Mouse (Mus musculus) WW6 (cell line): ENCODE data around the gene Wbp1l.

Experiments
- DNase-seq: peaks from one replicate; pipeline ENCODE4 v3.0.0-alpha.2; 2013; ENCODE audit warnings: low read depth, low spot score

Gene Wbp1l

DNA sequence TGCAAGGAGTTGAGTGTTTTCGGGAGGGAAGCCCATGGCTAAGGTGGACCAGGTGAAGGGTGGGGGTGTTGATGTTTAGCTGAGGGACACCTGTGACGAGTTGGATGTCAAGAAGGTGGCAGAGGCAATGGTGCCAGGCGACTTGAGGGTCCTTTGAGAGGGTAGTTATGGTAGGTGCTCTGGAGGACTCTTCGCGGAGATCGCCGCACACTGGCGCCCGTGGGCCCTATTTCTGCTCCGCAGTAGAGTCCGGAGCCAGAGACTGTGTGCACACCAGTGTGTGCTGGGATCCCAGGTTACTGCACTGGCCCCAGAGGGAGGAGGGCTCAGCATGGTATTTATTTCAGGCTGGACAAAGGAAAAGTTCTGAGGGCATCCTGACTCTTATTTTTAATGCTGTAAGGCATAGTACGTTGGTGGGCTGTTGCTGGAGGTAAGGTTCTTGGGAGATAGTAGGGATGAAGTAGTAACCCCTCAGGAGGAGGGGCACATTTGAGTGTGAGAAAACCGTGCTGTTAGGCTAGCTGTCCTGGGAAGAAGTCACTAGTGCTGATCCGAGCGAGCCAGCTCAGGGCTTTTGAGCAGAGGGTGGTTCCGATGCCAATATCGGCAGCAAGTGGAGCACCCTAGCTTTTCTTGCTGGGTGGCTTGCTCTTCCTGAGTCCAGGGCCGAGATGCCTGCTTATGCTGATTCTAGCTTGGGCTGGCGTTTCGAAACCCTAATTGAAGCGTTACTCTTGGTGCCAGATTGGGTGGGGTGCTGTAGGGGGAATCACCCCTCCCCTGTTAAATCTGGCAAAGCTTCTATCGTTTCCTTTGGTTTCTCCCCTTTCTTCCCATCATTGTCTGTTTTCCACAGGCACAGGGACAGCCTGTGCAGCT is 732 bp downstream of the Wbp1l start:
- no peak for DNase-seq

DNA sequence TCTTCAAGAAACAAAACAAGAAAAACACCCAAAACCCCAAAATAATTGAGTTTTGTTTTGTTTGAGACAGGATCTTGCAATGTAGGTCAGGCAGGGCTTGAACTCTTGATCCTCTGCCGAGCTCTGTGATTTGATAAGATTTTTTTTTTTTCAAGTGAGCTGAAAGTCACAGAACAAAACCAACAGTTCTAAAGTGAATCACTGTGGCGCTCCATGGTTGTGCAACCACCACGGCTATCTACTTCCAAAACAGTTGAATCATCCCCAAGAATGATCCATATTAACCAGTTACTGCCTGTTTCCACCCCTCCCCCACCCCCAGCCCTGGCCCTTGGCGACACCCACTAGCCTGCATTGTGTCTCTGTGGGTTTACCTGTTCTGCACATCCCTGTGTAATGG is 1.5 kb downstream of the Wbp1l start:
- no peak for DNase-seq

DNA sequence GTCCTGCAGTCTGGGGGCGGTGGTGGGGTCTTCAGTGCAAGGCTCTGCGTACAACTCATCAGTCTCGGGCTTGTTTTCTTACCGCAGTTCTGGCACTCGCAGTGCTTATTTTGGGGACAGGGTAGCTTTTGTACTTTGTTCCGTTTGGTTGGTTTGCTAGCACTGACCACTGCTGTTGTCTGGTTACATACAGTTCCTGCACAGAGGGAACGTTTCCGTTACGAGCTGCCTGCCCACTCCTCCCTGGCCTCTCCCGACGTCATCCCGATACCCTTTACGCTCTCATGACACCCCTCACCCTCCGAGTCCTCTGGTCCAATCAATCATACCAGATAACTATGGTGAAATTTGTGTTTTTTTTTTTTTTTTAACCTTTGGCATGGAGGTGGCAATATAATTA is 2.6 kb downstream of the Wbp1l start:
- DNase-seq = no peak

DNA sequence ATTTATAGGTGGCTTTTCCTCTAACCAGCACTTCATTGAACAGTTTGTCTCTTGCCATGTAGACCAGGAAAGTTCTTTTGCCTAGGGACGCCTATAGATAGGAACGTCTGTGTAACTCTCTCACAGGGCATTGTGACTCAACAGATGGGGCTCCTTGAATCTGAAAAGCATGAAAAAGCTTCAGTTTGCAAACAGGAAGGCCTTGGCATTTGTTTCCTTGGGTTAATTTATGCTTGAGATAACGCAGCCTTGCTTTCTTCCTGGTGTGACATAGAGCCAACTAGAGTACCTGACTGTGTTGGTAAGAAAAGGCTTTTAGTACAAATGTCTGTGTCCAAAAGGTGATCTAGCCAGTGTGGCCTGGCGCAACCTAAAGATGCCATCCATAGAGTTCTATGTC is 3.5 kb downstream of the Wbp1l start:
- DNase-seq = no peak

DNA sequence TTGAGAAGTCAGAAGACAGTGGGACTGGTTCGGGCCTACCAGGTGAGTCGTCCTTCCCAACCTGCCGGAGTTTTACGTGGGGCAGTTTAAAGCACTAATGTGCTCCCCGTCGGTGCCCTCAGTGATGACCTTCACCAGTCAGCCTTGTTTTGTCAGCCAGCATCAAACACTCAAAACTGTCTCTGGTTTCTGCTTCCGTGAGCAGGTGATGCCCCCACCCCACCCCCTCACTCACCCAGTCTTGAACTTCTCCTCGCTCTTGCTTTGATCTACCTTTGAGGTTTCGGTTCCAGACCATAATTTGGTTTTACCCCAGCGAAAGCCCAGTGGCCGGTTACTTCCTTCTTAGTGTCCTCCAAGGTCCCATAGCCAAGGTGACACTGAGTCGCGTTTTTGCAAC is 7.8 kb downstream of the Wbp1l start:
- DNase-seq = no peak

DNA sequence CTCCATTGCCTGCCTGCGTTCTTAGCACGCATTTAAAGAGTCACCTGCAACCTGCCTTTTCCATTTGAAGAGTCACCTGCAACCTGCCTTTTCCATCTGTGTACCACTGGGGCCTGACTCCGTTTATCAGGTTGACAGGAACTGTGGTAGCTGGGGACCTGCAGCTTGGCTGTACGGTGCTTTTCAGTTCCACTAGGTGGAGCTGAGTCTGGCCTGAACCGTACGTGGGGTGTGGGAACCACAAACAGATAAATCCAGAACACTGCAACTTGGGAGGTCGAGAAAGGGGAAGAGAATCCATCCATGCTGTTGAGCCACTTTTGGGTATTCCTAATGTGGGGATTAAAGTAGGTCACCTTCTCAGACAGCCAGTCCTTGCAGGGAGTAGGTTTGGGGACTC is 8.5 kb downstream of the Wbp1l start:
- no peak for DNase-seq

DNA sequence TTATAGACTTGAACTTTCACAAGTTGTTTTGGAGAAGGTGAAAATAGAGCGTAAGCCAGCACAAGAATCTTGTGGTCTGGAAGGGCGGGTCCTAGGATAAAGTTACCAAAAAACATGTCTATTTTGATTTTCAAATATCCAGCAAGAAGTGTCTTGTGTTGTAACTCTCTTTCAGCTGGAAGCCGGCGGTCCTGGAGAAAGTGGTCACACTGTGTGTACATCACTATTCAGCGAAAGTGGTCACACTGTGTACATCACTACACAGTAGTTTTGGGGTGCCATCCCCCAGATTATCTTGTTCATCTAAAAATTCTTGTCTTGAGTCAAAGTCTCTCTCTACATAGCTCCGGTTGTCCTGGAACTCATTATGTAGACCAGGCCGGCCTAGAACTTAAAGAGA is 9.3 kb downstream of the Wbp1l start:
- DNase-seq = no peak

DNA sequence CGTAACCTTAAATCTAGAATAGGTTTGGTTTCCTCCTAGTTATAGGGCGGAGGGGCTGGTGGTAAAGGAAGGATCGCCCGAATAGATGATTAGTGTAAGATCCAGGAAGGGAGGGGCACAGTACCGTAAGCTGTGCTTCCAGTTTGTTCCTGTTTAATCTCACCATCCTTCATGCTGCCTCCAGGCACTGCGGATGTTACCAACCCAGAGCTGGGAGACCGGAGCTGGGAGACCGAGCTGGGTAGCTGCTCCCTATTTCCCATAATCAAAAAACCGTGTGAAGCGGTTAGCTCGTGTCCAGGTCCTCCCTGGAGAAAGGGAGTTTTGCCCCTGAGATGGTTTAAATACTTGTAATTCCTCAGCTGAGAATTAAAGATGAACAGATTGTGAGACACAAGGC is 17.5 kb downstream of the Wbp1l start:
- DNase-seq = no peak

DNA sequence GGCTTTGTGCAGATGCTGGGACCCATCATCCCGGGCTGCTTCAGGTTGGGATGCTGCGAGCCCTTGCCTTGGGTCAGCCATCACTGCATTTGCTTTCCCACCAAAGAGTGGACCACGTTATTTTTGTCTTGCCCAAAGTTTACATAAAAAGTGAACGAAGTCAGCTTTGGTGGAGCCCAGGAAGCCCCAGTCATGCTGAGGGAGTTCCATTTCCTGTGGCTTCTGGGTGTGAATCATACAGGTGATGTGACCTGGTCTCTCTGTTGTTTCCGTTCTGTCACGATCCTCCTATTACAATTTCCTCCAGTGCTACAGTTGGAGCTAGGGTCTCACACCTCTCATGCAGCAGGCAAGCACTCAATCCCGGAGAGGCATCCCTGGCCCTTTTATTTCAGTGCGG is 18.5 kb downstream of the Wbp1l start:
- no peak for DNase-seq

DNA sequence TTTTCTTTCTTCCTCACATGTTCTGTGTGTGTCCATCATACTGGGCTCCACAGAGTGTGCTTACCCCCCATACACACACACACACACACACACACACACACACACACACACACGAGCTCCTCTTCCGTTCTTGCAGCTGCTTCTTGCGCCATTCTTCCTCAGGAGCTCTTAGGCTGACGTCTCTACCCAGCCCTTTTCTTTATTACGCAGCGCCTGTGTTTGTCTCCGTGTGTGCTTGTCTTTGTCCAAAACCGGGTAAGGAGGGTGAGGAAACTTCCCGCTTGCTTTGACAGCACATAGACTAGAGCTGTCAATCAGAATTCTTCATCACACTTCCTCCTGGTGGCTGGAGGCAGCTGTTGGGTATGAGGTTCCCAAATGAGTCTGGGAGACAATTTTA is 19.4 kb downstream of the Wbp1l start:
- no peak for DNase-seq

DNA sequence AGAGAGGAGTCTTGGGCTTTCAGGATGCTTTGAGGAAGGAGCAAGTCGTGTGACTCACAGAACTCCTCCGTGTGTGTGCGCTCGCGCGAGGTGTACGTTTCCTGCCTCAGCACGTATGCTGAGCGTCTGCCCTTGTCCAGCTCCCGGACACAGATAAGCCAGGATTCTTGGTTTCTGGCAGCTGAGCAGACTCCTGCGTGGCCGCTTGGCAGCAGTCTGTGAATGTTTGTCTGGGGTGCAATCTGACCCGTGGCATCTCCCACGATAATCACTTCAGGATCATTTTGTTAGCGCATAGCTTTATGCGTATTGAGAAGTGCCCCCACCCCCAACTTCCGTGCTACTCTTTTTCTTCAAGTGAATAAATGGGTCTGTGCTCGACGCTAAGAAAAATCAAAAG is 20.1 kb downstream of the Wbp1l start:
- DNase-seq = no peak

DNA sequence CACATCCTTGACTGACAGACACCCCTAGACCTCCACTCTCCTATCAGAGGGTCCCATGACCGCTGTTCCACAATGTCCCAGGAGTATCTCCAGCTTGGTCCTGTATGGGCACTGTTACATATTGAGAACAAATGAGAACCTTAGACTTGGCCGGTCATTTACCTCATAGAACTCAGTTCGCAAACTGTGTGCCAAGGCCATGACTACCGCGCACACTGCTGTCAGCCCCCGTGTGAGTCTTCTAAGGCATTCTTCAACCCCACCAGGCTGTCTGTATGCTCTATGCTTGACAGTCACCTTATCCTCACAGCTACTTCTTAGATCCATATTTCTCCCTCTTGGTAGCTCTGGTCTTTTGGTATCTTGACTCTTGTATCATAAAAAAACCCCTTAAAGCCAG is 20.6 kb downstream of the Wbp1l start:
- no peak for DNase-seq

DNA sequence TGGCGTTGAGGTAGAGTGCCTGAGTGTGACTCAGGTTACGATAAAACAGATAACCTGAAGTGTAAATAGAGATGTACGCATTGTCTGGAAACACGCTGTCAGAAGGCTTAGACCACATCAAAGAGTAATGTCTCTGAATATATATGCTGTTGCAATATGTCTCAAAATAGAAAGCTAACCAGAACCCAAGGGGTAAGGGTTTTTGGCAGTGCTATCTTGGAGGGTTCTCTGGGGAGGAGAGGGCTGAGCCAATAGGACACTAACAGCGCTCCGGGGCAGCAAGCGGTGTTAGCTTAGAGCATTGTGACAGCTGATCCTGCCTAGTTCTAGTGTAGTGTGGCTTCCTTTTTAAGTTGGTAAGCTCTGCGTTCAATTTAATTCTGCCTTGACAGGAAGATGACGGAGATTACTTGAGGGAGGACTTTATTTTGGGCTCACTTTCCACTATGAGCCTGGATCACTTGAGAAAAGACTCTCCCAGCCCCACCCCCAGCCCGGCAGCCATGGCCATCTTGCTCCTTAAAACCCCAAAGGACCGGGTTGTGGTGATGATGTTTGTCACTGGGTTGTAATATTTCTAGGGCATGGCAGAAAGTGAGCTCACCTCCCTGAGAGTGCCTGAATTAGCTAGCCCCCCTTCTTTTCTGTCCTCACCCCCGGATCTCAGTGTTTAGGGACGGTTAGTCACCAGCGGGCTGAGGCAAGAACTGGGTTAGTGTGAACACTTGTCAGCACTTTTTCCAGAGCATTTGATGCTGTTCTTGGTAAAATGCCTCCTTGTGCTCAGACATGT is 21.3 kb downstream of the Wbp1l start:
- DNase-seq = no peak

DNA sequence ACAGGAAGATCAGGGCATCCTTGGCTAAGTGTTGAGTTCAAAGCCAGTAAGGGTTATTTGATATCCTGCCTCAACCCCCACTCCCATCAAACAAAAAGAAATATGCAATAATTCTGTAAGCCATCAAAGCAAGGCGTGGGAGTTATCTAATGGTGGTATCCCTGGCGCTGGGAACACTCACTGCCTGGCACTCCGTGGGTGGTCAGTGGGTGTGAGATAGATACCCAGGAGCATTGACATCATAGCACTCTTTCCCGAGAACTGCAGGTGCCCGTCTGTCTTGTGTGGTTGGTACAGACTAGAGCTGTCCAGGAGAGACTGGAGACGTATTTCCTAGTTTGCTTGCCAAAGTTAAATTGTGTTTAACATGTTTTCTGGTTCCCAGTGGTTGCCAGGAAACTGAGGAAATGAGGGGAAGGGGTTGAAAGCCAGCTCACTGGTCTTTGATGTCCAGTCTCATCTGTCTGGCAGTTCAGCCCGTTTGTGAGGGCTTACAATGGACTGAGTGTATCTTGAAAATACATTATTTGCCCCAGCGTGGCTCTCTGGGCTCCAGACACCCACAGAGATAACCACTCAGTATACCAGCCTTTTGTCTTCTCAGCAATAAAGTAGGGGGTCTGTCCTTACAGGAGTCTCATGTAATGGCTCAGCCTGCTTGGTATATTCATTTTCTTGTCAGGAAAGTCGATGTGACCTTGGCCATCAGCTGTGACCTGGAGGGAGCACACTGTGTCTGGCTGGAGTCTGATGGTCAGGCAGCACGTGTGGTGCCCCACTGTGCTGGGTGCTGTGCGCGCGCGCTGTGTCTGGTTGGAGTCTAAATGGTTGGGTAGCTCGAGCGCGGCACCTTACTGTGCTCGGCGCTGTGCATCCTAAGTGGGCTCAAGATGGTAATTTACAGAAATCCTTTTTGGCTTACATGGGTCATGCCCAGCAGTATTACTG is 22.6 kb downstream of the Wbp1l start:
- DNase-seq = no peak

DNA sequence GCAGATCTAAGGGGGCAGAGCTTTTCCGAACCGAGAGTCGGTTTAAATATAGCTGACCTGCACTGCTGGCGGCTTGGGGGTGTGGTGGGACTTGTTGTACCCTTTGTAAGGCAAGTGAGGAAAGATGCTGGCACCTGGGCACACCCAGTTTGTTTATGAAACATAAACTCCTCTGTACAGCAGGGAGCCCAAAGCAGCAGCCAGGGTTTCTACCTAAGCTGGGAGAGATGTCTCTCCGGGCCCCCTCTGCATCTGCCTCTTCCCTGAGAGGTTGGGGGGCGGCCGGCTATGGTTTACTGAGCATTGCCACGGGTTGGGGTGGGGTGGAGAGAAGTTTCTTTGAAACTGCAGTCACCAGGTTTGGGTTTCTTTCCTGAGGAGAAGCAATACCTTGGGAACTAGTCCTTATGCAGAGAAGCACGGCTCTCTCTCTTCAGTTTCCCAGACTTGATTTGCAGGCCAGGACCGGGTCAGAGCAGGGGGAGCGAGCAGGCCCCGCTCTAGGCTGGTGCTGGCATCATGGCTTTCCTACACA is 23.8 kb downstream of the Wbp1l start:
- DNase-seq = no peak

DNA sequence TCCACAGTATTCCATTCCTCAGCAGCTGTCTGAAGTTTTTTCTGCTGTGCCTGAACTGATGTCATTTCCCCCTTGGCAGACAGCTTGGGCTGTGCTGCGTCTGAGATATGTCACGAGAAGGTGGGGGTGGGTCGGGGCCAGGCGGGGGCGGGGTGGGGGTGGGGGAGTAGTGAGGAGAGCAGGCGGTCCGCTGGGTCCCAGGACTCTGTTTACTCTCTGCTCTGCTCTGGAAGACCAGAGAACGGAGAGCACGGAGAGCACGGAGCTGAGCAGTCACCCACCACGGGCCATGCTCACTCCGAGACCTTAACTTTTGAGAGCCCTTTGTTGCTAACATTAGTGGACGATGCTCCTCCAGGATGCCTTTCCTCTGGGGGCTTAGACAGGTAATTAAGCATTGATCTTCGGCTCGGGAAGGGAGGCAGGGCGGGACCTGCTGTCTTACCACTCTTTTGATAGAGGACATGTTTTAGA is 24.3 kb downstream of the Wbp1l start:
- no peak for DNase-seq

DNA sequence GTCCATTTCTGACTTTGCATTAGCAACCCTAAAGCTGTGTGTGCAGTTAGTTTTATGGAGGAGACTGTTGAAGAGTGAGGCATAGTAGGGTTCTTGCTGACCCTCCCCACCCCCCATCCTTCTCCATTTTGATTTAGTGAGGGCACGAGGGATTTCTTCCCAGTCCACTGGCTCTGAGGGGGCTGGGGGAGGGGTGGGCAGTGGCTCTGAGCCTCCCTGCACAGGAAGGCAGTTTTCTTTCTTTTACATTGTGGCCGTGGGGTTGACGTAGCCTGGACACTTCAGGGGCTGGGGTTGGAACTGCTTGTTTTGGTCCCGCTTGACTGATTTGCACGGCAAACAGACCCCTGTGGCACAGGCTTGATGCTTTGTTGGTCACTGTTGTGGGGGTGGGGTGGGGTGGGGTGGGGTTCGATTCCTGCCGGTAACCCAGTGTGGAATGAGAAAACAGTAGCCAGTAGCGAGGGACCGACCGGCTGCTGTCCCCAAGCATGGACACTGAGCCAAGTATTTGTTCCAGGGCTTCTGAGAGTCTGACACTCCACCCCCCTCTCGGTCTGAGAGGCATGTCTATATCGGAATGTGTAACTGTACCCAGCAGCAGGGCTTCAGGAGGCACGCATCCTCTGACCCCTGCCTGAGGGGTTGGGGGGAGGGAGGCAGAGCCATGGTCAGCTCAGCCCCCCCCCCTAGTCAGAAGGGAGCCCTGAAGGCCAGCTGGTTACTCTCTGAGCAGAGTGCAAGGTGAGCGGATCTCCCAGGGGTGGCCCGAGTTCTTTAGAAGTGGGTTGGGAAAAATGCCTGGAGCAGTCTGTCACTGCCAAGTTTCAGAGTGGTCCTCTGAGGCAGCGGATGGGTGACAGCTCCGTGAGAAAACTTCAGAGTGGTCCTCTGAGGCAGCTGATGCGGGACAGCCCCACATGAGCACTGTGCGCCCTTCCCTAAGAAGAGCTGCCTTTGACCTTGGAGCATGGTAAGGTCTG is 25.2 kb downstream of the Wbp1l start:
- DNase-seq = no peak

DNA sequence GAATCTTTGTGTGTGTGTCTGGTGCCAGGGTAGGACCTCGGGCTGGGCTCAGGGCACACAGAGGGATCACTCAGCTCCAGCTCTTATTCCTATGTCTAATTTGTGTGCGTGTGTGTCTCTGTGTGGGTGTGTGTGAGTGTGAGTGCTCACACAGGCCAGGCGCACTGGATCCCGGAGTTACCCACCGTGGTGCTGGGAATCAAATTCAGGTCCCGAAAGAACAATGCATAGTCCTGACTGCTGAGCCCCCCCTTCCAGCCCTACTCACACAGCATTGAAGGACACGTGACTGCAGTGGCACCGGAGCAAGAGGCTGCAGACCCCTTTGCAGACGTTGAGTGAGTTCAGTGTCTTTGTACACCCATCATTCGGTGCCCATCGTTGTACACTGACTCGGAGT is 26.1 kb downstream of the Wbp1l start:
- no peak for DNase-seq

DNA sequence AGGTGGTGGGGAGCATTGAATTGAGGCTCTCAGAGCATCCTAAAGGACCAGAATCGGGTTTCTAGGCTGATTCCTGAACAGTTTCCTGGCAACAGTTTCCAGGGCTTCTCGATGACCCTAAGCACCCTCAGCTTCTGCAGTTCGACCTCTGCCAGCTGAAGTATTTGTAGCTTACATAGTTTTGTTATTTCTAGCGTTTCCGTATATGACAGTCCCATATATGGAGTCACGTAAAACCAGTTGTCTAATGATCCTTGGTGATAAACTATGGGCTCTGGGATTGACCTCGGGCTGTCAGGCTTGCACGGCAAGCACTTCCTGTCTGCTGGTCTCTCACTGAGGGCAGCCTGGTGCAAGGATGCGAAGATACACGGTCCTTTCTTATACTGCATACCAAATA is 26.6 kb downstream of the Wbp1l start:
- DNase-seq = no peak

DNA sequence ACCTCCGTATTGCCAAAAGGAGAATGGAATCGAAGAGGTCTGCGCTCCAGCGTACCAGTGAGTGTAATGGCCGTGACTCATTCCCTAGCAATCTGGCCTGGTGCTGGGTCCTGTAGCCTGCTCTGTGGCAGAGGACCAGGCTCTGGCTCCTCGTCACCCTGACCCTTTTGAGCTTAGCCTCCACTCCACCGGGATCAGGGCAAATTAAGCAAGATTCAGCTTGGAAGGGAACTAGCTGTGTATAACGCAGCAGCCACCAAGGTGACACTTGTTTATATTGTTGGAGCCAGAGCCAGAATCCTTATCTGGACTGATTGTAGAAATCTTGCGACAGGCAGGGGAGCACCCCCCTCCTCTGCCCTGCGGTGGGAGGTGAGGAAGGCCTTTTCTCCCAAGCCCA is 29.5 kb downstream of the Wbp1l start:
- DNase-seq = no peak
